Mouse (Mus musculus): ENCODE measurements at regions not wholly inside any gene's neighbourhood (a gene's known extent, or its start where the extent isn't known, plus 50 kb on each side); places are given as distances from the start of the nearest gene placed in this dataset.

DNA sequence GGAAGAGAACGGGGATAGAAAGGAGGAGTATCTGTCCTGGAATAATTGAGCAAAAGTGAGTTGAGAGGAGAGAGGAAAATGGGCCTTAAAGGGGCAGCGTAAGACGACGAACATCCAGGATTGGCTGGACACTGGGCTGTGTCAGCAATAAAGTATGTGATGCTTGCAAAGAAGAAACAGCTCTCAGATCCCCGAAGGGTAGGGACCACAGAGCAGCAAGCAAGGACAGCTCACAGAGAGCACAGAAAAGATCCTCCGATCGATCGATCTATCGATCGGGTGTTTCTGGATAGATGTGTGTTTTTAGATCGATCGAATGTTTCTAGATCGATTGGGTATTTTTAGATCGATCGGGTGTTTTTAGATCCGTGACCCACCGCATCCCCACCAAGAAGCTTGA is 50.3 kb upstream of the Cnih3 start:
- no peak for DNase-seq
